Mouse (Mus musculus) layer of hippocampus, adult 9-10 months (tissue): Measurements from ENCODE around the gene Ccdc88b.
"Not testable (repeated sequence)": the region's sequence is repeated elsewhere in the genome, so short reads cannot be mapped to it uniquely, and the experiment has no call there.

Experiments
- DNase-seq: peaks from one replicate; pipeline ENCODE4 v3.0.0; 2022; ENCODE audit warnings: low spot score

Gene Ccdc88b

GRCm38 (mm10) chr19:6858031-6858430 is at the start of gene Ccdc88b:
TSS of gene Ccdc88b (minus strand) at chr19:6858211.
- DNase-seq = no peak

GRCm38 (mm10) chr19:6907094-6907493 is 49.1 kb upstream of the Ccdc88b start:
- no peak for DNase-seq

GRCm38 (mm10) chr19:6906199-6906598 is 48.2 kb upstream of the Ccdc88b start:
- DNase-seq = no peak

GRCm38 (mm10) chr19:6905498-6906159 is 47.6 kb upstream of the Ccdc88b start:
- DNase-seq = no peak

GRCm38 (mm10) chr19:6904846-6905245 is 46.8 kb upstream of the Ccdc88b start:
- DNase-seq = no peak

GRCm38 (mm10) chr19:6903031-6903430 is 45.0 kb upstream of the Ccdc88b start:
- no peak for DNase-seq

GRCm38 (mm10) chr19:6899641-6900040 is 41.6 kb upstream of the Ccdc88b start:
- DNase-seq = no peak

GRCm38 (mm10) chr19:6895608-6896305 is 37.7 kb upstream of the Ccdc88b start:
- not testable (repeated sequence) for DNase-seq

- no peak for DNase-seq
These were observed 35.9 kb upstream of the Ccdc88b start for GRCm38 (mm10) chr19:6893731-6894451.

- DNase-seq = no peak
These were observed 34.5 kb upstream of the Ccdc88b start for GRCm38 (mm10) chr19:6892512-6892911.

GRCm38 (mm10) chr19:6877965-6878364 is 20.0 kb upstream of the Ccdc88b start:
- DNase-seq = no peak

GRCm38 (mm10) chr19:6876799-6877198 is 18.8 kb upstream of the Ccdc88b start:
- no peak for DNase-seq

- DNase-seq = no peak
These were observed 17.8 kb upstream of the Ccdc88b start for GRCm38 (mm10) chr19:6875834-6876233.

- DNase-seq = no peak
These were observed 16.2 kb upstream of the Ccdc88b start for GRCm38 (mm10) chr19:6874257-6874656.

GRCm38 (mm10) chr19:6872701-6873100 is 14.7 kb upstream of the Ccdc88b start:
- DNase-seq = no peak

GRCm38 (mm10) chr19:6871574-6872271 is 13.7 kb upstream of the Ccdc88b start:
- no peak for DNase-seq

- DNase-seq = no peak
These were observed 11.3 kb upstream of the Ccdc88b start for GRCm38 (mm10) chr19:6869355-6869754.

GRCm38 (mm10) chr19:6861451-6861850 is 3.4 kb upstream of the Ccdc88b start:
- DNase-seq = no peak

- no peak for DNase-seq
These were observed 2.7 kb upstream of the Ccdc88b start for GRCm38 (mm10) chr19:6860706-6861105.

GRCm38 (mm10) chr19:6859971-6860370 is 2.0 kb upstream of the Ccdc88b start:
- no peak for DNase-seq

GRCm38 (mm10) chr19:6859032-6859651 is 1.1 kb upstream of the Ccdc88b start:
- DNase-seq = no peak
